Mouse (Mus musculus): ENCODE measurements around the gene Sag.
A peak's percentile ranks its signal among the peaks of the same experiment; 100 is the strongest.
"Not testable (repeated sequence)": the region's sequence is repeated elsewhere in the genome, so short reads cannot be mapped to it uniquely, and the experiment has no call there.

Gene Sag

DNA sequence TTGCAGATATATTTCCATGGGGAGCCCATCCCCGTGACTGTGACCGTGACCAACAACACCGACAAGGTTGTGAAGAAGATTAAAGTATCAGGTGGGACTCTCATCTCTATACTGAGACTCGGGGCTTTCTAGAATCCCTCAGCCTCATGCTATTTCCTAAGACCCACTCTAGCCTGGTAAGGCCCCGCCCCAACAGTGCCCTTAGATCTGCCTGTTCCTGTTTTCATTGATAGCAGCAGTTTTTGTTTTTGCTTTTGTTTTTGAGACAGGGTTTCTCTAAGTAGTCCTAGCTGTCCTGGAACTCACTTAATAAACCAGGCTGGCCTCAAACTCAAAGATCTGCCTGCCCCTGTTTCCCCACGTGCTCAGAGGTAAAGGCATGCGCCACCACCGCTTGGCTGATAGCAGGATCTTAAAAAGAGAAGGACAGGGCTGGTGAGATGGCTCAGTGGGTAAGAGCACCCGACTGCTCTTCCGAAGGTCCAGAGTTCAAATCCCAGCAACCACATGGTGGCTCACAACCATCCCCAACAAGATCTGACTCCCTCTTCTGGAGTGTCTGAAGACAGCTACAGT lies 21.0 kb downstream of the Sag start:
- no peak for DNase-seq (ENCODE audit: low spot score)

DNA sequence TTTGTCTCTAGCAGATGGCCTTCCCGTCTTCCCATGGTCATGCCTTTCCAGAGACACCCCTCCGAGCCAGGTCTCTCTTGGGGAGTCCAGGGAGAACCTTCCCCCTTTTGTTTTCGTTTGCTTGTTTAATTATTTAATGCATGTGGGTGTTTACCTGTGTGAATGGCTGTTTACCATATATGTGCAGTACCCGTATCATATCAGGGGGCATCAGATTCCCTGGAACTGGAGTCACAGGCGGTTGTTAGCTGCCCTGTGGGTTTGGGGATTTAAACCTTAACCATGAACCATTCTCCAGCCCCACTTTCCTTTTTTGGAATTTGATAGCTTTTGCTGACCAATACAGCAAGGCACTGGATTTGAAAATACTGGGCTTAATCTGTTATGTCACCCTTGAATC lies 21.8 kb downstream of the Sag start:
- DNase-seq (ENCODE audit: low spot score) = no peak

DNA sequence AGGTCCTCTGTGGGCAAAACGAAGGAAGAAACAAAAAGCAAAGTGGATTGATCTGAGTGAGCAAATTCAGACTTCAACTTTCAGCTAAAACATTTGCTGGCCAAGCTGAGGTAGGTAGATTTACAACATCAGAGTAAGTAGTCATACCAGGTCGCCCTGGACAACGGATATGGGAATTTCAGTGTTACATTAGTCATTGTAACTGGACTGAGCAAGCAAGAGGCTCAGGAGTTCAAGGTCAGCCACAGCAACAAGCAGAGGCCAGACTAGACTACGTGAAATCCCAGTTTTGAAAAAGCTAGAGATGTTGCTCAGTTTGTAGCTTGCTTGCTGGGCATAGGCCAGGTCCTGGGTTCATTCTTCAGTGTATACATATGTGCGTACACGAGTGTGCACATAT lies 22.5 kb downstream of the Sag start:
- DNase-seq (ENCODE audit: low spot score) = no peak

DNA sequence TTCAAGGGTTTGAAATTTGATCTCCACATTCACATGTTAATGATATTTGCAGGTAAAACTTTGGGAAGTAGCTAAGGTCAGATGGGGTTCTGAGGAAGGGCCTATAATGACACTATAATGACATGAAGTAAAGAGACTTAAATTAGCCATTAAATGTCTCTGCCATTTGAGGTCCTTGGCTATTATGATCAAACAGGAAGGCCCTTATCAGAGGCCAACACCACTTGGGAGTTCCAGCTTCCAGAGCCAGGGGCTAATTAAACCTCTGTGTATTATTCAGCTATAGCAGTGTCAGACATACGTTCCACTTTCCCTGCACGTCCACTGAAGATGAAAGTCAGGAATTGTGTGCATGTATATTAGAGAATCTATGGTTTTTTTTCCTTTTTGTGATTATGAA lies 23.0 kb downstream of the Sag start:
- DNase-seq (ENCODE audit: low spot score) = no peak

DNA sequence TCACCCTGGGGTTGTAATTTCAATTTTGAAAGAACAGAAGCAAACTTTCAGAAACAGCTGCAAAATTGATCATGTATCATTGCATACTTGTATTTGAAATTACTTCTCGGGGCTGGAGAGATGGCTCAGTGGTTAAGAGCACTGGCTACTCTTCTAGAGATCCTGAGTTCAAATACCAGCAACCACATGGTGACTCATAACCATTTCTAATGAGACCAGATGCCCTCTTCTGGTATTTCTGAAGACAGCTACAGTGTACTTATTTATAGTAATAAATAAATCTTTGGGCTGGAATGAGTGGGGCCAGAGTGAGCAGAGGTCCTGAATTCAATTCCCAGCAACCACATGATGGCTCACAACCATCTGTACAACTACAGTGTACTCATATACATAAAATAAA lies 24.0 kb downstream of the Sag start:
- not testable (repeated sequence) for DNase-seq (ENCODE audit: low spot score)

- DNase-seq (ENCODE audit: low spot score) = no peak
Measured at GRCm38 (mm10) chr1:87828185-87828584, 24.7 kb downstream of the Sag start.

DNA sequence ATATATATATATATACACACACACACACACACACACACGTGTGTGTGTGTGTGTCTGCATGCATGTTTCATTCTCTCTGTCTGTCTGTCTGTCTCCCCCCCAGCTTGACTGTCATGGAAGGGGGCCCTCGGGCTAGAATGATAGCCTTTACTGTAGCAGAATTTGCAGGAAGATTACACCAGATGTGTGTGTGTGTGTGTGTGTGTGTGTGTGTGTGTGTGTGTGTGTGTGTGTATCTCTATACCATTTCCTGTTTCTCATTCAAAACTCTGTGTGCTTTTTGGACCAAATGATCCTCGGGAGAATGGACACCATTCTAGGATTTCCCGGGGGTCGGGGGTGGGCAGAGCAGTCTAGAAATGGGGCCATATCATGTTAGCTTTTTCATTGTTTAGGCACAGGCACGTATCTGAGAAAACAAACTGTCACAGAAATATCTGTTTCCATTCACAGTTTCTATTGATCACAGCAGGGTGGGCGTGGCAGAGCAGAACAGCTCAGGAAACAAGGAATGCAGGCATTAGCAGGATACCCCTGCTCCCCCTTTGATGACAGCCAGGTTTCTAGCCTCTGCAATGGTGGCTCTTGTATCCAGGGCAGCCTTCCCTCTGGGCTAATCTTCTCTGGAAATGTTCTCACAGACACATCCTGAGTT lies 25.6 kb downstream of the Sag start:
- no peak for DNase-seq (ENCODE audit: low spot score)

DNA sequence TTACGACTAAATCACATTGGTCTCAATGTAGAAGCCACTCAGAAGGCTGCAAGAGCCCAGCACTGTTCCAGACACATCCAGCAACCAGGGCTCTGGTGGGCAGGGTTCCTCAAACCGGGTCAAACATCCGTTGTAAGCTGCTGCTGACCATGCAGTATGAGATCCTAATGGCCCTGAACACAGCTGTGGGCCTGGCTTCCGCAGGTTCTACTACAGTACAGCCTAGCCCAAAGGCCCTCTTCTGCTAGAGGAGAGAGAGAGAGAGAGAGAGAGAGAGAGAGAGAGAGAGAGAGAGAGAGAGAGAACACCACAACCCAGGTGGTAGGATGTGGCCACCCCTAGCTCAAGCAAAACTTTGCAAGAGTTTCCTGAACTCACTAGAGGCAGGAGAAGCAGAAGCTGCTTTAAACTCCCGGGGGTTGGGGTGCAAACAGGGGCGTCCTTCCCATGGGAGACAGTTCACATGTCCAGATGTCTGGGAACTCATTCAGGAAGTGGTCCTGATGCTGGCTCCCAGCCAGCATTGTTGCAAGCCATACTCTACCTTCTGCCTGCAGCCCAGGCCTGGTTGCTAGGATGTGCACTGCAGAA lies 26.2 kb downstream of the Sag start:
- no peak for DNase-seq (ENCODE audit: low spot score)

DNA sequence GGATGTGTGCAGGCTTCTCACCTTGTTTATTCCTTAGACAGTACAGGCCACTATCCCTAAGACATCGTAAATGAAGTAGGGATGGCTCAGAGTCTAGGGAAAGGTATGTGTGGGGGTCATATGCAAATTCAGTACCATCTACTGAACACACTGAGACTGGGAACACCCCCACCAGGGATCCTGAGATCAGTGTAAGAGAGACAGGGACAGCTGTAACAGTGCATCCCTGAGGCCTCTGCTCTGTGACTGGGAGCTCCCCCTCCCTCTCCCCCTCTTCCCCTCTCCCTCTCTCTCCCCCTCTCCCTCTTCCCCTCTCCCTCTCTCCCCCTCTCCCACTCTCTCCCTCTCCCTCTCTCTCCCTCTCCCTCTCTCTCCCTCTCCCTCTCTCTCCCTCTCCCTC lies 33.0 kb downstream of the Sag start:
- no peak for DNase-seq (ENCODE audit: low spot score)

GRCm38 (mm10) chr1:87837018-87837417 lies 33.5 kb downstream of the Sag start:
- DNase-seq (ENCODE audit: low spot score) = no peak

DNA sequence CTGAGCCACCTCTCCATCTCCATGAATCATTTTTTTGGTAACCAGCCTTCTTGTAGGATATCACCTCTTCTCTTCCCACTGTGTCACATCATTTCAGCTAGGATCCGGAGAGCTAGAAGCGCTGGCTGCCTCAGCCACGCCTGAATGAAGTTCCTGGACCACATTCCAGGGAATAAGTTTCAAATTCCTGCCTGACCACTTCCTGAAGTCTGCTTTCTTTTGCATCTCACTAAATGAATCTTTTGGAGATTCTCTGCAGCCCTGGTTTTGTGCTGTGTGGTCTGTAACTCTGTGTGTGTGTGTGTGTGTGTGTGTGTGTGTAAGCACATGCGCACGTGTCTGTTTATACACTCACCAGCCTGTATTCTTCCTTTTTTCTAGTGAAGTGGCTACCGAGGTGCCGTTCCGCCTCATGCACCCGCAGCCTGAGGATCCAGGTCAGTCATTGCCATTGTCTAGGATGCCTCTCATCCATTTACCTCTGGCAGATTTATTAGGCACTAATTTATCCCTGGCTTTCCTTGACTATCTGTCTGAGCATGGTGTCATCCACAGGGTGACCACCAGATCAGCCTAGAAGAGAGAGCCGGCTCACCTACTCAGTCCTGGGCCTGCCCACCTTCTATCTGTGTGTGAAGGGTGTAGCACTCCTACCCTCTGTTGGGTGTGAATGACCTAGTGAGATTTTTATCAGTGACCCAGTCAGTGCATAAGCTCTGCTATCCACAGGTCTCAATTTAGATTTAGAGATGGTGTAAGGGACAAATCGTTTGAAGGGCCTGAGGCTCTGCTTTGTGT lies 37.1 kb downstream of the Sag start:
- DNase-seq (ENCODE audit: low spot score) = no peak

GRCm38 (mm10) chr1:87846801-87847474 lies 43.5 kb downstream of the Sag start:
- no peak for DNase-seq (ENCODE audit: low spot score)

DNA sequence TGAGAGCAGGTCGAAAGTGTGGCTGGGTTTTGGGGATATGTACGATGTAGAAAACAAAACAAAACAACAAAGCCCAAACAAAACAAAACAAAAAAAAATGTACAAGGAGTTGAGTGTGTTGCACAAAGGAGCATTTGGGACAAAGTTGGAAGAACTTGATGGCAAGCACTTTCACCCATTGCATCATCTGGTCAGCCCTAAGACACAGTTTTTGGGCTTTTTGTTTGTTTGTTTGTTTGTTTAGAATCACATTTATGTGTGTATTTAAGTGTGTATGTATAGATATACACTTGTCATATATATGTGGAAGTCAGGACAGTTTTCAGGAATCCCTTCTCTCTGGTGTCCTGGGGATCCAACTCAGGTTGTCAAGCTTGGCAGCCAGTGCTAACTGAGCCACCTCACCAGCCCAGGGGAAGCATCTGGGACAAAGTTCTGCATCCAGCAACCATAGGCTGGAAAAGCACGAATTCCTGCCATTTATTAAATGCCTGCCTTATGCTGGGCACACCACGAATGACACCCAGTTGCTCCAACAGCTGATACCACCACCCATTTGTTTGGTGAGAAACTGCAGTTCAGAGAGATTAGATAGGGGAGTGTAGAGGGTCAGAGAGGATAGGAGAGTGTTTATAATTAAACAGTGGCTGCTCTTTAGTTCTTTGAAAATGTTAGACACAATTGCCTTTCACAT lies 44.1 kb downstream of the Sag start:
- no peak for DNase-seq (ENCODE audit: low spot score)

DNA sequence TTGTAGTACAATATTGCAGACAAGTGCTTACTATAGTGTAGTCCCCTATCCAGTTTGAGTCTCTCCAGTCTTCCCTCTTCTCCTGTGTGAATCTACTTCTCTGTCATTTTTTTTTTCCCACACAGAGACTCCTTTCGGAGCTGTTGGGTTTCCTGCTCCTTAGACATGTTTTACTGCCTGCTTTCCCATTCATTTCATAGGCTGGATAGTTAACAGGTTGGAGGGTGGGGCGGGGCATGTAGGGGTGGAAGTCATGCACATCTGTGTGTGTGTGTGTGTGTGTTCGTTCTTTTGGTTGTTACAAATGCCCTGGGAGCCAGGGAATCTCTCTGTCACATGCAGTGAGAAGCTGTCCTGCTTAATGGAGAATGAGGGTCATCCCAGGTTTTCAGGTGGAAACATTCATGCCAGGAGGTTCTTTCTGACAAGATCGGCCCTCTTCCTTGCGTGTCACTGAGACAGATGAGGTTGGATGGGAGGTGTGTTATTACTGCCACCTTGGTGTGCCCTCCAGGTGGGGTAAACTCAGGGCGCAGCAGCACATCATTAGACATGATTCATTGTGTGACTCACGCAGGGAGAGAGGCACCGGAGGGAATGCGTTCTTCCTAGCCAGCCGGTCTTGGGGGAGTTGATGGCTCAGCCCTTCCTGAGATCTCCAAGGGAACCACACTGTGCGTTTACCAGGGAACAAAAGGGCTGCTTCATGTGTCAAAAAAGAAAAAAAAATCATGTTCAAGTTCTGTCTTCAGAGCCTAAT lies 44.9 kb downstream of the Sag start:
- DNase-seq (ENCODE audit: low spot score) = no peak

DNA sequence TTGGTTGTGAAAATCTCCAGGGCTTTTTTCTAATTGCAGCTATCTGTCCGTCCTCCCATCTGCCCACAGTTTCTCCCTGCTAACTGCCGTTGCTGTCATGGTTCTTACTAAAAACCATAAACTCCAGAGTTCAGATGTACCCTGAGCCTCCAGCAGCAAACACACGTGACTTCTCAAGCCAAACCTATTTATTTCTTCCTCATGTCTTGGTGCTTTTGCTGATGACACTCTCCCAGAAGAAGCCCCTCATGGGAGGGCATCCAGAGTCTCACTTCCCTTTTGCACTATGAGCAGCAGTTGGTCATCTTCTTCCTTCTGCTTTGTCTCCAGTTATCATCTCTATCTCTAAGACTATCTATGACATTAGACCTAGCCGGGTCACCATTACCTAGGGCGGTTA lies 45.8 kb downstream of the Sag start:
- no peak for DNase-seq (ENCODE audit: low spot score)

GRCm38 (mm10) chr1:87851344-87851743 lies 47.9 kb downstream of the Sag start:
- DNase-seq (ENCODE audit: low spot score) = no peak

- DNase-seq (ENCODE audit: low spot score) = no peak
Measured at GRCm38 (mm10) chr1:87852081-87852790, 48.8 kb downstream of the Sag start.

DNA sequence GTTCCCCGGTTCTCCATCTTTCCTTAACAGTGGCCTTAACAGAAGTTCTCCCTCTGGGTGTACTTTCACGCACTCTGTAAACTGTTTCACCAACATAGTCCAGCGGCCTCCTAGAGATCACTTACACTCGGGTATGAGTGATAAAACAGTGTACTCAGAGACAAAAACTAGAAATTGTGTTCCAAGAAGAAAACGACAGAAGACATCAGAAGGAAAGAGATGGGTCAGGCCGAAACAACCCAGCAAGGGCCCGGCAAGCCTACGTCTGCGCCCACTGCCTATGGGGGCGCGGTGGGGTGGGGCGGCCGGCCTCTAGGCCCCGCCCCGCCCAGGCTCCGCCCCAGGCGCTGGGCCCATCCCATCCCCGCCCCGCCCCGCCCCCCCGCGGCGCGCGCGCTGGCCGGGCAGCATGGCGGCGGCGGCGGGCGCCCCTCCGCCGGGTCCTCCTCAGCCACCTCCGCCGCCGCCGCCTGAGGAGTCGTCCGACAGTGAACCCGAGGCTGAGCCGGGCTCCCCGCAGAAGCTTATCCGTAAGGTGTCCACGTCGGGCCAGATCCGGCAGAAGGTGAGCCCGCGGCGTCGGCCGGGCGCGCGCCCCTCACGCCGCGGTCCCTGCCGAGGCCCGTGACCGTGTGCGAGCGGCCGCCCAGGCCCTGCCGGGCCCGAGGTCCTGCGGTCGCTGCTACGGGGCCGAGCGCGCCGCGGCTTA lies 49.6 kb downstream of the Sag start, which contains the start of gene Dgkd:
TSS of gene Dgkd (plus strand) at position 396 of the 709 bp plus-strand sequence.
- DNase-seq (ENCODE audit: low spot score) = peak; percentile 90

GRCm38 (mm10) chr1:87853601-87854361 lies 50.3 kb downstream of the Sag start:
- DNase-seq (ENCODE audit: low spot score) = peak; percentile 55

All from testis, postnatal 10 days (tissue).